Mouse (Mus musculus): ENCODE data around the gene Cavin4.

The Cavin4 gene

DNA sequence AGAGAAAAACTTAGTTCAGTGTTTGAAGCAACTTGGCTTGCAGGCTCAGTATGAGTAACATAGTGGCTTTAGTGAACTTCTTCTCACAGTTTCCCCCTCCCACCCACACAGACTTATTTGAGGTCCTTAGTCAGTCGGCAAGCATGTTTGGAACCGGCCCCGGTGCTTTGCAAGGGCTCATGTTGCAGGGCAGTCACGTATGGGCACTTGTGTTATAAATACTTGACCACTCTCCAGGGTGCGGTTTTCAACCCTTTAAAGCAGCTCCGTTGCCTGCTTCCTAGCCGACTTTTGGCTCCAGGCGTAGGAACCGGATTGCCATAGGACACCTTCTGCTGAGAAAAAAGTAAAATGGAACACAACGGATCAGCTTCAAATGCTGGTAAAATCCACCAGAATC is at the start of gene Cavin4:
Gene Cavin4, plus strand, starts transcription at position 244 of the 400 bp plus-strand sequence.
- DNase-seq = no peak

GRCm38 (mm10) chr4:48615483-48615882 is 47.8 kb upstream of the Cavin4 start:
- no peak for DNase-seq

DNA sequence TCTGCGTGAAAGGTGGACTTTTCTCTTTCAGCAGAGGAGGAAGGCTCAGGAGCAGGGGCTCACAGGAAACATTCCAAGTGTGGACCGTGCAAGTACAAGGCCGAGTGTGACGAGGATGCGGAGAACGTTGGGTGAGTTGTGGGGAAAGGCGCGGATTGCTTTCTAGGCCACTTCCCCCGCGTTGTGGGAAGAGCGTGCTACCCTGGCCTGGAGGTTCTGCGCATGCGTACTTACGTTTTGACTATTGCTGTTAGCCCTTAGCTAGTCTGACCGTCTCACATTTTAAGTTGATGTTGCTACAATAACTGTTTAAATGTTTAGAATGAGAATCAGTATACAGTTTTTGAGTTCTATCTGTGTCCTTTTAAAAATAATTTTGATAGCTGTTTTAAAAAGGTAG is 46.1 kb upstream of the Cavin4 start:
- no peak for DNase-seq

DNA sequence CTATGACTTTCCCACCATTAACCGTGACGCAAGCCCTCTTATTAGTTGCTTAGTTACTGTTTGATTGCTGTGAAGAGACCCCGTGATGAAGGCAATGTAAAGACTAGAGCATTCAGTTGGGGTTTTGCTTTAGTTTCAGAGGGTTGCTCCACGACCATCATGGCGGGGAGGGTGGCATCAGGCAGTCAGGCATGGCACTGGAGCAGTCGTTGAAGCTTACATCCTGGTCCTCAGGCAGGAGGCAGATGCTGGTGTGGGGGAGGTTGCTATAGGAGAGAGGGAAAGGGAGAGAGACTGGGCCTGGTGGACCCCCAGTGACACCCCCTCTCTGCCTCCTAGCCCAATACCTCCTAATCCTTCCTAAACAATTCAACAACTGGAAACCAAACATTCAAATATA is 43.2 kb upstream of the Cavin4 start:
- DNase-seq = no peak

DNA sequence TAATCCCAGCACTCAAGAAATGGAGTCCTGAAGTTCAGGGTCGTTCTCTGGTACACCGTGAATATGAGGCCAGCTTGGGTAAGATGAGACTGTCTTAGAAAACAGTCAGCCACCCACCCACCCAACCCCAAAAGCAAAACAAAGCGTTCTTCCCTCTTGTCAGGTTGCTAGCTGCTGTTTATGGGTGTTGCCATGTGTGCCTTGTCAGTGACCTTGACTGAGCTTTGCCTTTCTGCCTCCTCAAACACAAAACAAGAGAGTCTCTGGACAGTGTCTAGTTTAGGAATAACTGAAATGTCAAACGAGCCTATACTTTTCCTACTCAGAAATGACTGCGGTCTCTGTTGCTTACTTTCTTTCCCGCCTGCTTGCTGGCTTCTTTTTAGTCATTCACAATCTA is 41.1 kb upstream of the Cavin4 start:
- no peak for DNase-seq

DNA sequence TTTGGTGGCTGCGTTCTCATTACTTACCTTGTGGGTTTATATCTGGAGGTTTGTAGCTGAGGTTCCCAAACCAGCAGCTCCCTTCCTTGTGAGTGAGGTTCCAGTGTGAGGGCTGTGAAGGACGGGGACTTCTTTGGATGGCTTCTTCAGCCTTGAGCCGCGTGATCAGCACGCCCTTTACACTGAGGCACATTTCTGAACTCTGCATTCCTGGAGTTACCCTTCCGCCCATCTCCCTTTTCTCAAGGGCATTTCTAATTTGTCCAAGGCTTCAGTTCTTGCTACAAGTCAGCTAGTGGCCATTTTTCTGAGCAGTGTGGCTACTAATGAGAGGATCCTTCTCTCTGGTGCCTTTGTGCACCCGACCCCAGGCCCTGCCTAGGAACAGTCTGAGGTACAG is 40.4 kb upstream of the Cavin4 start:
- DNase-seq = no peak

- DNase-seq = no peak
Measured at GRCm38 (mm10) chr4:48624961-48625360, 38.4 kb upstream of the Cavin4 start.

DNA sequence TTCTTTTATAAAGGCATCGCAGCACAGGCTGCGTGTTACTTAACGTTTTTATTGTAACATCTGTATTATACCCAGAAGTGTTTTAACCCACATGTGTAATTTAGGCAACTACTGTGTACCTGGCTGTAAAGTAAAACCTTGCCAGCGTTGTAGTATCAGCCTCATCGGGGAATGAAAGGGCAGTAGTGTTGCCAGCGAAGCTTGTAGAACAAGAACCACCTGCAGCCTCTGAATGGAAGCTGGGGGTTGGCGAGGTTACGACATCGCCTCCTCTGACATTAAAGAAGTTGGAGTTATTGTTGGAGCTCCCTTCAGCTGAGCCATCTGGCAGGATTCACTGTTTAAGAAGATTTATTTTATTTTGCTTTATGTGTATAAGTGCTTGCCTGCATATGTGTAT is 37.5 kb upstream of the Cavin4 start:
- no peak for DNase-seq

GRCm38 (mm10) chr4:48629445-48629844 is 33.9 kb upstream of the Cavin4 start:
- no peak for DNase-seq

- DNase-seq = no peak
Measured at GRCm38 (mm10) chr4:48633529-48633928, 29.8 kb upstream of the Cavin4 start.

DNA sequence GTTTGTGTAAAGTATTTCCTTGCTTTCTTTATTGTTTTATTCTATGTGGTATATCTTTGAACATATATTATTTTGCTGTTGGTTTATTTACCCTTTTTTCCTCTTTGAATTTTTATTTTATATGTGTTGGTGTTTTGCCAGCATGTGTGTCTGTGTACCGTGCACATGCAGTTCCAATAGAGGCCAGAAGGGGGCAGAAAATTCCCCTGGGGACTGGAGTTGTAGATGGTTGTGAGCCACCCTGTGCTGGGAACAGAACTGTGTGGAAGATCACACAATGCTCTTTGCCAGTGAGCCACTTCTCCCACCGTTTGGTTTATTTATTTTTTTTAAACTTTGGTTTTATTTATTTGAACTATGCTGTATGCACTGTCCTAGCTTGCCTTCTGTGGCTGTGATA is 29.3 kb upstream of the Cavin4 start:
- no peak for DNase-seq

DNA sequence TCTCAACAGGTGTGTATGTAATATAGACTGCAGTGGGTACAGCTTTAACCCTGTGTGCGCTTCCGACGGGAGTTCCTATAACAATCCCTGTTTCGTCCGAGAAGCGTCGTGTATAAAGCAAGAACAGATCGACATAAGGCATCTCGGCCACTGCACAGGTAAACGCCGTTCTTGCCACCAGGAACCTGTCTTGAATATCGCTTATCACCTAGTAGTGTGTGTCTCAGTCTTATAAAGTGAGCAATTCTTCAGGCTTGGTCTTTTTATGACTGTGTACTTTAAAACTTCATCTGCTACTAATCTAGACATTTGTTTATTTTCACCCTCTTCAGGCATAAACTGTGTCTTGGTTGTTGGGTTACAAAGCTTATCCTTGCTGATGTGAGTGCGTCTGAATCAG is 26.5 kb upstream of the Cavin4 start:
- DNase-seq = no peak

- DNase-seq = no peak
Measured at GRCm38 (mm10) chr4:48638132-48638531, 25.2 kb upstream of the Cavin4 start.

- DNase-seq = no peak
Measured at GRCm38 (mm10) chr4:48639503-48639902, 23.8 kb upstream of the Cavin4 start.

DNA sequence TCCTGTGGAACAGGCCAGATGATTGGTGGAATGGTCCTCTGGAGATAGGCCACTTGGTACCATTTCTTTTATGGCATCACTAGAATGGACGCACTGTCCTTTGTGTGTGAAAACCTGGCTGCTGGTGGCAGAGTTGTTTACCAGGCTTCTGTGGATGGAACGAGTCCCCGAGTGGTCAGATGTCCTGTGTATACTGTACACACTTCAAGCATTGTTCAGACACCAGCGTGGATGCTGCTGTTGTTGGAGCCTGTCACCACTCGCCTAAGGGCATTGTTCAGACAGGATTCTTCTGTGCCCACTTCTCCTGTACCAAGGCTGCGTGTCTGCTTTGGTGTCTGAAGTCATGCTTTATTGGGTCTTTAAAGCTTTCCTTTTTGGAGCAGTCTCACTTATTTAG is 19.5 kb upstream of the Cavin4 start:
- peak in 1 of 2 experiments; percentile 10 for DNase-seq

GRCm38 (mm10) chr4:48646143-48646542 is 17.2 kb upstream of the Cavin4 start:
- DNase-seq = no peak

DNA sequence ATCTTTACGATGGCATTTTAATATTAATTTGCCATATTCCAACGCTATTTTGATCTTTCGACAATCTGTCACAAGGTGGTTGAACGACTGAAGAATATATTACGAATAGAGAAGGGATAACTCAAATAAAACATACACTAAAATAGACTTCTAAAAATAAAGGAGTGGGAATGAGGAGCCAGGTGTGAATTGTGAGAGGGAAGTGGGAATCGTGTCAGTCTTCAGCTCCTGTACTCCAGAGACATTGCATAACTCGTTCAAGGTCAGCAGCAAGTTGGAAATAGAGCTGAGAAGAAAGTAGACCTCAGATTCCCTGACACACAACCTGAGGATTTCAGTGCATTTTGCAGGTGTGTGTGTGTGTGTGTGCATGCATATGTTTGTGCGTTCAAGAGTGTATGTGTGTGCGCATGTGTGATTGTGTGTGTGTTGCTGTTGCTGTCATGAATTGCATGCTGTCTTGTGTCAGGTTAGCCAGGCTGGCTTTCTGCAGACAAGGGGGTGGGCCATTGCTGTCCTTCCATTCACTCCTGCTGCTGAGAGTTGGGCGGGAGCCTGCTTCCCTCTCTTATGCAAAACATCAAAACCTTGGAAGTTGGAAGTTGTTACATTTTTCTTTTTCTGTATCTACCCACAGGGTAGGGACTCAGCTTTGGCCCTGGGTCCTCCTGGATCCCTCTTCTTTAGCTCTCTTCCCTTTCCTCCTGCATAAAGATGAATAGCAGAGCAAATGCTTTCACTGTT is 12.5 kb upstream of the Cavin4 start:
- DNase-seq = no peak

- no peak for DNase-seq
Measured at GRCm38 (mm10) chr4:48654118-48654517, 9.2 kb upstream of the Cavin4 start.

DNA sequence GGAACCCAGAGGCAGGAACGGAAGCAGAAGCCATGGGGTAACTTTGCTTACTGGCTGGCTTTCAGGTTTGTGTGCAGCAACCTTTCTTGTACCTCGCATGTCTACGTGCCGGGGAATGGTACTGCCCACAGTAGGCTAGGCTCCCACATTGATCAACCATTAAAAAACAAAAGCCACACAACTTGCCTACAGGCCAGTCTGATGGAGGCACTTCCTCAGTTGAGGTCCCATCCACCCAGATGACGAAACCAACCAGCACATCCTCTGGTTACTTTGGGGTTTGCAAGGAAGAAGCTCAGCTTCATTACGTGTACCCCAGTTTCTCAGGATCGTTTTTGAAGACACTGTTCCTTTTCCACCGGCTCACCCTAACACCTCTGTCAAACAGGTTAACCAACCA is 6.8 kb upstream of the Cavin4 start:
- DNase-seq = no peak

GRCm38 (mm10) chr4:48660144-48660543 is 3.2 kb upstream of the Cavin4 start:
- no peak for DNase-seq

DNA sequence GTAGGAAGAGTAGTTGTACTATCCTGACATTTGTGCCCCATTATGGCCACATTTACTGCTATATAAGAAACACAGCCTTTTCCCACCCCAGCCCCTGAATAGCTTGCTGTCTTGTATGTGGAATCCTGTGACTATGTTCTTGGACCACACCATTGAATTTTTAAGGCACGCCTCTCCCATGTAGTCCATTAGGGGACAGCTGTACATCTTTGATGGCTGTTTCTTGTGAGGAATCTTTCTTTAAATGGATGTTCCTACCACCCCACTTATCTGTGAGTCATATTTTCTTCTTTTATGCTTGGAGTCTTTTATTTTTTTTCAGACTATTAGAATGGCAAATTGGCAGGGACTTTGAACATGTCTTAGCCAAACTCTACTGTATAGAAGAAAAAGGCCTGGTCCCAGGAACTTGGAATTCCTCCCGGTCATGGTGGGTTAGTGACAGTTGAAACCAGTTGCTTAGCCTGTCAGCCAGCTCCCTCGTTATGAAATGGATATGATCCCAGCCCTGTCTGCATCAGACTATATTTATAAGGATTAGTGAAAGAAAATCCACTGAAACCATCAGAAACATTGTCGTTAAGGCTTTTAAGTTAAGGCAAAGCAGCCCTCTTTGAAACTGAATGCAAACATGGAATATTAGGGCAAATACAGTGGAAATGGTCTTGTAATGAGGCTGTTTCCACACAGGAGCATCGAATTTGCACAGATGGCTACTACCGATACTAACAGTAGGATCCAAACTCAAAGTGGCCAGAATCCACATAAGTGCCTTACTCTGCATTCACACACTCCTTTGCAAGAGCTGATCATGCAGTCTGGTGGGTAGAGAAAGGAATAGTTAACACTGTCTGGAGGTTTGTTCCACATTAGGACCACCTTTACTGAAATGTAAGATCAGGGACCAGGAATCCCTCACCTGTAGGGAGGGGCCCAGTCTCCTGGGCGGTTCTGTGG is 2.4 kb upstream of the Cavin4 start:
- DNase-seq = no peak

DNA sequence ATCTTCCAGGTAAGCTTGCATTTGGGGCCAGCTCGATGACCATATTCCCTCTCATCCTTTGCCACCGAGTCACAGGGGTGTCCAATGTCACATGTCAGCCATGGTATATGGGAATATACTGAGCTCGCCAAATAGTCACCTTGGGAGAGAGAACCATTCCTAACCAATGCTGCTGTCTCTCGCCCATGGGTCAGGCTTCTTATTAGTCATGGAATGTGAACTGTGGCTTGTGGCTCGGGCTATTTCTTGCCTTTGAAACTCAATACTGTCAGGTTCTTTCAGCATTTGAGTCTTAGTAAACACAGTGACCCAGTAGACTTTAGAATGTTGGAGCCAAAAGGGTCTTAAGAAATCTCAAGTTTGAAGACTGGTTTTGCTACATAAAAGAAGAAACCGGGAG is 707 bp downstream of the Cavin4 start:
- no peak for DNase-seq

- no peak for DNase-seq
Measured at GRCm38 (mm10) chr4:48667279-48667678, 4.0 kb downstream of the Cavin4 start.

DNA sequence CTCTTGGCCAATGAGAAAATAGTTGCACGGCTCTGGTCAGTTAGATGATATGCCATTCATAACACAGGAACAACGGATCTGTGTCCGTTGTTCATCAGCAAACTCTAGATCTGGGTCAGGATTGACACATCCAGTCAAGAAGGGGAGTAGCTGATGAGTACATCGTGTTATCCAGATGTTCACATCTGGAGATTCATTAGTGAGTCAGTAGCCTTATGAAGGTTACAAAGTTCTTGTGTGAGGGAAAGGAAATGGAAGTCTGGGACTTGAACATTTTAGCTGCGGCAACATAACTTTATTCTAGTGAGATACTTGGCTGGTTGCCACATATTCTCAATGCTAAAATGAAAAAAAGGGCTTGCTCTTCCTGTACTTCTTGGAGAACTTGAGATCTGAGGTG is 9.6 kb downstream of the Cavin4 start:
- DNase-seq = no peak
